Mouse (Mus musculus): Measurements from ENCODE around the gene Gm10570. TPM values are rescaled to one million over a fixed set of nuclear protein-coding genes. Genes with fewer than 3 reads are reported as not detected.

Gm10570 gene
- polyA plus RNA-seq, 1 experiment from 2014 or later = not detected

GRCm38 (mm10) chr4:130296243-130296965 is 12.1 kb downstream of the Gm10570 start:
- no peak overlapping the region for H3K4me3 ChIP-seq (replicated peaks; ENCODE audit: low read length)
- ATAC-seq (ENCODE audit: low FRiP score) = no peak
- WGBS = 85% methylated on average over 13 of the region's 13 CpGs

GRCm38 (mm10) chr4:130295047-130295745 is 13.3 kb downstream of the Gm10570 start:
- no peak for DNase-seq (ENCODE audit: low spot score)
- no peak for ATAC-seq (ENCODE audit: low FRiP score)
- no peaks in the 10 kb centered on the region for H3K4me1 ChIP-seq (replicated peaks; ENCODE audit: control insufficient read depth, insufficient read depth, low read length)
- no peak overlapping the region for H3K9ac ChIP-seq
- H3K4me3 ChIP-seq (replicated peaks; ENCODE audit: low read length) = no peak overlapping the region
- no peaks in the 10 kb centered on the region for H3K36me3 ChIP-seq (replicated peaks; ENCODE audit: control insufficient read depth, insufficient read depth)
- H3K27me3 ChIP-seq (ENCODE audit: control insufficient read depth, insufficient read depth, low read length) = no peaks in the 10 kb centered on the region
- WGBS = 56% methylated on average over 23 of the region's 23 CpGs
- no peak overlapping the region for H3K27ac ChIP-seq
- H3K9me3 ChIP-seq (ENCODE audit: control insufficient read depth, low read length) = no peaks in the 10 kb centered on the region
- no peak overlapping the region for H3K4me2 ChIP-seq (replicated peaks)

More at GRCm38 (mm10) chr4:130296243-130296965, 12.1 kb downstream of the Gm10570 start:
- no peak overlapping the region for H3K4me2 ChIP-seq (replicated peaks)
- no peaks in the 10 kb centered on the region for H3K36me3 ChIP-seq (replicated peaks; ENCODE audit: control insufficient read depth, insufficient read depth)
- no peaks in the 10 kb centered on the region for H3K4me1 ChIP-seq (replicated peaks; ENCODE audit: control insufficient read depth, insufficient read depth, low read length)
- no peaks in the 10 kb centered on the region for H3K9me3 ChIP-seq (ENCODE audit: control insufficient read depth, low read length)
- DNase-seq (ENCODE audit: low spot score) = no peak
- H3K9ac ChIP-seq = no peak overlapping the region
- H3K27ac ChIP-seq = no peak overlapping the region
- H3K27me3 ChIP-seq (ENCODE audit: control insufficient read depth, insufficient read depth, low read length) = no peaks in the 10 kb centered on the region

- DNase-seq (ENCODE audit: low spot score) (no peak), ATAC-seq (ENCODE audit: low FRiP score) (no peak)
- Histone ChIP-seq H3K4me2 (replicated peaks) (no peak overlapping the region), H3K27me3 (ENCODE audit: control insufficient read depth, insufficient read depth, low read length) (no peaks in the 10 kb centered on the region), H3K4me3 (replicated peaks; ENCODE audit: low read length) (no peak overlapping the region), H3K4me1 (replicated peaks; ENCODE audit: control insufficient read depth, insufficient read depth, low read length) (no peaks in the 10 kb centered on the region), H3K9ac (no peak overlapping the region), H3K36me3 (replicated peaks; ENCODE audit: control insufficient read depth, insufficient read depth) (no peaks in the 10 kb centered on the region), H3K27ac (no peak overlapping the region), H3K9me3 (ENCODE audit: control insufficient read depth, low read length) (no peaks in the 10 kb centered on the region)
- WGBS = 91% methylated on average over 8 of the region's 8 CpGs
These were observed 14.0 kb downstream of the Gm10570 start for GRCm38 (mm10) chr4:130294513-130294912.

GRCm38 (mm10) chr4:130292271-130292670 is 16.2 kb downstream of the Gm10570 start:
- Histone ChIP-seq H3K4me2 (replicated peaks) (no peak overlapping the region), H3K27ac (no peak overlapping the region)

GRCm38 (mm10) chr4:130289824-130290223 is 18.6 kb downstream of the Gm10570 start:
- Histone ChIP-seq H3K4me1 (replicated peaks; ENCODE audit: control insufficient read depth, insufficient read depth, low read length) (no peaks in the 10 kb centered on the region), H3K27ac (no peak overlapping the region), H3K36me3 (replicated peaks; ENCODE audit: control insufficient read depth, insufficient read depth) (no peaks in the 10 kb centered on the region), H3K4me2 (replicated peaks) (no peak overlapping the region), H3K27me3 (ENCODE audit: control insufficient read depth, insufficient read depth, low read length) (no peaks in the 10 kb centered on the region), H3K9me3 (ENCODE audit: control insufficient read depth, low read length) (no peaks in the 10 kb centered on the region), H3K9ac (no peak overlapping the region), H3K4me3 (replicated peaks; ENCODE audit: low read length) (no peak overlapping the region)
- WGBS = 71% methylated on average over 3 of the region's 3 CpGs
- ATAC-seq (ENCODE audit: low FRiP score) = no peak
- no peak for DNase-seq (ENCODE audit: low spot score)

More at GRCm38 (mm10) chr4:130292271-130292670, 16.2 kb downstream of the Gm10570 start:
- no peak overlapping the region for H3K9ac ChIP-seq
- H3K4me1 ChIP-seq (replicated peaks; ENCODE audit: control insufficient read depth, insufficient read depth, low read length) = no peaks in the 10 kb centered on the region
- H3K27me3 ChIP-seq (ENCODE audit: control insufficient read depth, insufficient read depth, low read length) = no peaks in the 10 kb centered on the region
- 0 out of 2 replicates have a peak, but pooled peaks have one; percentile 31 for ATAC-seq (ENCODE audit: low FRiP score)
- peak; percentile 91 for DNase-seq (ENCODE audit: low spot score)
- 4% methylated on average over 4 of the region's 4 CpGs for WGBS
- no peaks in the 10 kb centered on the region for H3K9me3 ChIP-seq (ENCODE audit: control insufficient read depth, low read length)
- H3K36me3 ChIP-seq (replicated peaks; ENCODE audit: control insufficient read depth, insufficient read depth) = no peaks in the 10 kb centered on the region
- H3K4me3 ChIP-seq (replicated peaks; ENCODE audit: low read length) = no peak overlapping the region

- H3K9ac ChIP-seq = no peak overlapping the region
- no peaks in the 10 kb centered on the region for H3K9me3 ChIP-seq (ENCODE audit: control insufficient read depth, low read length)
- DNase-seq (ENCODE audit: low spot score) = no peak
- no peak overlapping the region for H3K27ac ChIP-seq
- WGBS = 72% methylated on average over 3 of the region's 3 CpGs
- H3K36me3 ChIP-seq (replicated peaks; ENCODE audit: control insufficient read depth, insufficient read depth) = no peaks in the 10 kb centered on the region
- H3K4me1 ChIP-seq (replicated peaks; ENCODE audit: control insufficient read depth, insufficient read depth, low read length) = no peaks in the 10 kb centered on the region
- no peak overlapping the region for H3K4me2 ChIP-seq (replicated peaks)
- ATAC-seq (ENCODE audit: low FRiP score) = no peak
- H3K4me3 ChIP-seq (replicated peaks; ENCODE audit: low read length) = no peak overlapping the region
- no peaks in the 10 kb centered on the region for H3K27me3 ChIP-seq (ENCODE audit: control insufficient read depth, insufficient read depth, low read length)
These were observed 21.9 kb downstream of the Gm10570 start for GRCm38 (mm10) chr4:130286531-130286930.

- 86% methylated on average over 9 of the region's 9 CpGs for WGBS
- Histone ChIP-seq H3K4me2 (replicated peaks) (no peak overlapping the region), H3K9me3 (ENCODE audit: control insufficient read depth, low read length) (no peaks in the 10 kb centered on the region), H3K36me3 (replicated peaks; ENCODE audit: control insufficient read depth, insufficient read depth) (no peaks in the 10 kb centered on the region), H3K27me3 (ENCODE audit: control insufficient read depth, insufficient read depth, low read length) (no peaks in the 10 kb centered on the region), H3K9ac (no peak overlapping the region), H3K4me1 (replicated peaks; ENCODE audit: control insufficient read depth, insufficient read depth, low read length) (no peaks in the 10 kb centered on the region), H3K4me3 (replicated peaks; ENCODE audit: low read length) (no peak overlapping the region), H3K27ac (no peak overlapping the region)
- ATAC-seq (ENCODE audit: low FRiP score) (no peak), DNase-seq (ENCODE audit: low spot score) (no peak)
These were observed 24.6 kb downstream of the Gm10570 start for GRCm38 (mm10) chr4:130283826-130284225.

- H3K36me3 ChIP-seq (replicated peaks; ENCODE audit: control insufficient read depth, insufficient read depth) = no peaks in the 10 kb centered on the region
- no peak overlapping the region for H3K4me2 ChIP-seq (replicated peaks)
- H3K4me3 ChIP-seq (replicated peaks; ENCODE audit: low read length) = no peak overlapping the region
- H3K9ac ChIP-seq = no peak overlapping the region
- 80% methylated on average over 5 of the region's 5 CpGs for WGBS
- no peaks in the 10 kb centered on the region for H3K4me1 ChIP-seq (replicated peaks; ENCODE audit: control insufficient read depth, insufficient read depth, low read length)
- H3K27ac ChIP-seq = no peak overlapping the region
- DNase-seq (ENCODE audit: low spot score) (no peak), ATAC-seq (ENCODE audit: low FRiP score) (no peak)
- H3K27me3 ChIP-seq (ENCODE audit: control insufficient read depth, insufficient read depth, low read length) = 0 out of 2 replicates have a peak, but pooled peaks cover 2% of the 10 kb centered on the region
- no peaks in the 10 kb centered on the region for H3K9me3 ChIP-seq (ENCODE audit: control insufficient read depth, low read length)
These were observed 25.6 kb downstream of the Gm10570 start for GRCm38 (mm10) chr4:130282856-130283255.

GRCm38 (mm10) chr4:130279105-130279504 is 29.4 kb downstream of the Gm10570 start, which contains the start of gene Serinc2:
TSS of gene Serinc2 (minus strand) at chr4:130279205.
- no peak within 1 kb of the TSS for H3K9ac ChIP-seq
- no peaks in the 10 kb centered on the region for H3K36me3 ChIP-seq (replicated peaks; ENCODE audit: control insufficient read depth, insufficient read depth)
- H3K9me3 ChIP-seq (ENCODE audit: control insufficient read depth, low read length) = no peaks in the 10 kb centered on the region
- H3K27ac ChIP-seq = no peak within 1 kb of the TSS
- ATAC-seq (ENCODE audit: low FRiP score) = no peak
- no peak within 1 kb of the TSS for H3K4me3 ChIP-seq (replicated peaks; ENCODE audit: low read length)
- WGBS = 72% methylated on average over 2 of the region's 2 CpGs
- peaks cover 9% of the 10 kb centered on the region; the same call in 1 of the 2 replicates for H3K4me1 ChIP-seq (replicated peaks; ENCODE audit: control insufficient read depth, insufficient read depth, low read length)
- H3K4me2 ChIP-seq (replicated peaks) = no peak within 1 kb of the TSS
- no peak for DNase-seq (ENCODE audit: low spot score)
- H3K27me3 ChIP-seq (ENCODE audit: control insufficient read depth, insufficient read depth, low read length) = 0 out of 2 replicates have a peak, but pooled peaks cover 2% of the 10 kb centered on the region

Measured in hindbrain, embryonic 14.5 days (tissue).